Mouse (Mus musculus): ENCODE results near the gene Odc1.
"Not testable (repeated sequence)": the region's sequence is repeated elsewhere in the genome, so short reads cannot be mapped to it uniquely, and the experiment has no call there.

The Odc1 gene

GRCm38 (mm10) chr12:17544209-17545106, at the start of gene Odc1:
Gene Odc1, plus strand, starts transcription at chr12:17544794.
- peak; percentile 97 for DNase-seq (ENCODE audit: low read depth, low spot score)

- no peak for DNase-seq (ENCODE audit: low read depth, low spot score)
Observed at GRCm38 (mm10) chr12:17494809-17495208, 49.8 kb upstream of the Odc1 start.

GRCm38 (mm10) chr12:17495858-17496451, 48.6 kb upstream of the Odc1 start:
- DNase-seq (ENCODE audit: low read depth, low spot score): no peak

GRCm38 (mm10) chr12:17505620-17506074, 38.9 kb upstream of the Odc1 start:
- no peak for DNase-seq (ENCODE audit: low read depth, low spot score)

- DNase-seq (ENCODE audit: low read depth, low spot score): no peak
Observed at GRCm38 (mm10) chr12:17506117-17506993, 38.2 kb upstream of the Odc1 start.

GRCm38 (mm10) chr12:17506994-17507542, 37.5 kb upstream of the Odc1 start:
- DNase-seq (ENCODE audit: low read depth, low spot score): no peak

- no peak for DNase-seq (ENCODE audit: low read depth, low spot score)
Observed at GRCm38 (mm10) chr12:17509310-17509709, 35.3 kb upstream of the Odc1 start.

- no peak for DNase-seq (ENCODE audit: low read depth, low spot score)
Observed at GRCm38 (mm10) chr12:17510158-17510557, 34.4 kb upstream of the Odc1 start.

GRCm38 (mm10) chr12:17511019-17511418, 33.6 kb upstream of the Odc1 start:
- DNase-seq (ENCODE audit: low read depth, low spot score): no peak

- no peak for DNase-seq (ENCODE audit: low read depth, low spot score)
Observed at GRCm38 (mm10) chr12:17529180-17529579, 15.4 kb upstream of the Odc1 start.

GRCm38 (mm10) chr12:17529726-17530125, 14.9 kb upstream of the Odc1 start:
- DNase-seq (ENCODE audit: low read depth, low spot score): no peak

GRCm38 (mm10) chr12:17530825-17531224, 13.8 kb upstream of the Odc1 start:
- no peak for DNase-seq (ENCODE audit: low read depth, low spot score)

- DNase-seq (ENCODE audit: low read depth, low spot score): no peak
Observed at GRCm38 (mm10) chr12:17536222-17536621, 8.4 kb upstream of the Odc1 start.

GRCm38 (mm10) chr12:17537147-17537546, 7.4 kb upstream of the Odc1 start:
- DNase-seq (ENCODE audit: low read depth, low spot score): no peak

GRCm38 (mm10) chr12:17538087-17538486, 6.5 kb upstream of the Odc1 start:
- no peak for DNase-seq (ENCODE audit: low read depth, low spot score)

GRCm38 (mm10) chr12:17539041-17539440, 5.6 kb upstream of the Odc1 start:
- no peak for DNase-seq (ENCODE audit: low read depth, low spot score)

GRCm38 (mm10) chr12:17540040-17540552, 4.5 kb upstream of the Odc1 start:
- no peak for DNase-seq (ENCODE audit: low read depth, low spot score)

GRCm38 (mm10) chr12:17545107-17545571, 545 bp downstream of the Odc1 start:
- DNase-seq (ENCODE audit: low read depth, low spot score): no peak

- no peak for DNase-seq (ENCODE audit: low read depth, low spot score)
Observed at GRCm38 (mm10) chr12:17545884-17546283, 1.3 kb downstream of the Odc1 start.

- not testable (repeated sequence) for DNase-seq (ENCODE audit: low read depth, low spot score)
Observed at GRCm38 (mm10) chr12:17547552-17547951, 3.0 kb downstream of the Odc1 start.

GRCm38 (mm10) chr12:17548505-17548904, 3.9 kb downstream of the Odc1 start:
- no peak for DNase-seq (ENCODE audit: low read depth, low spot score)

All from forelimb bud, embryonic 11.5 days (tissue).